Mouse (Mus musculus) urinary bladder, postnatal 14 days (tissue): ENCODE results near the gene Dnah11.
A peak's percentile ranks its signal among the peaks of the same experiment; 100 is the strongest.

Experiments used
- DNase-seq: peaks from one replicate; pipeline ENCODE4 v3.0.0; 2021; ENCODE audit warnings: low spot score

The Dnah11 gene

GRCm38 (mm10) chr12:117860840-117861239 is 338.0 kb downstream of the Dnah11 start:
- no peak for DNase-seq

- no peak for DNase-seq
Observed at GRCm38 (mm10) chr12:117857884-117858283, 341.0 kb downstream of the Dnah11 start.

- DNase-seq = no peak
Observed at GRCm38 (mm10) chr12:117857023-117857422, 341.8 kb downstream of the Dnah11 start.

- DNase-seq = peak; percentile 56
Observed at GRCm38 (mm10) chr12:117853316-117853715, 345.5 kb downstream of the Dnah11 start.

GRCm38 (mm10) chr12:117850472-117850871 is 348.4 kb downstream of the Dnah11 start:
- no peak for DNase-seq

- DNase-seq = no peak
Observed at GRCm38 (mm10) chr12:117848621-117849020, 350.2 kb downstream of the Dnah11 start.

GRCm38 (mm10) chr12:117844917-117845316 is 353.9 kb downstream of the Dnah11 start:
- no peak for DNase-seq

- no peak for DNase-seq
Observed at GRCm38 (mm10) chr12:117844075-117844408, 354.8 kb downstream of the Dnah11 start.

GRCm38 (mm10) chr12:117843302-117844074 is 355.4 kb downstream of the Dnah11 start:
- DNase-seq = peak; percentile 63

- no peak for DNase-seq
Observed at GRCm38 (mm10) chr12:117842676-117843075, 356.2 kb downstream of the Dnah11 start.

- no peak for DNase-seq
Observed at GRCm38 (mm10) chr12:117840705-117841104, 358.1 kb downstream of the Dnah11 start.

- DNase-seq = no peak
Observed at GRCm38 (mm10) chr12:117837376-117837775, 361.5 kb downstream of the Dnah11 start.

- DNase-seq = no peak
Observed at GRCm38 (mm10) chr12:117835371-117835770, 363.5 kb downstream of the Dnah11 start.

- no peak for DNase-seq
Observed at GRCm38 (mm10) chr12:117834652-117835051, 364.2 kb downstream of the Dnah11 start.

- DNase-seq = no peak
Observed at GRCm38 (mm10) chr12:117832190-117832589, 366.7 kb downstream of the Dnah11 start.

- DNase-seq = no peak
Observed at GRCm38 (mm10) chr12:117831351-117831961, 367.4 kb downstream of the Dnah11 start.

- DNase-seq = peak; percentile 61
Observed at GRCm38 (mm10) chr12:117828350-117828749, 370.5 kb downstream of the Dnah11 start.
